Mouse (Mus musculus) urinary bladder, postnatal 25 days (tissue): ENCODE data around the gene Tuba8.

Experiments used
- DNase-seq: peaks from one replicate; pipeline ENCODE4 v3.0.0; 2022; ENCODE audit warnings: low spot score

The Tuba8 gene

GRCm38 (mm10) chr6:121194956-121195731 lies 15.4 kb upstream of the Tuba8 start:
- no peak for DNase-seq

- DNase-seq, result no peak
Measured at GRCm38 (mm10) chr6:121197807-121198365, 12.6 kb upstream of the Tuba8 start.

GRCm38 (mm10) chr6:121200458-121200857 lies 10.0 kb upstream of the Tuba8 start:
- DNase-seq, result no peak

- DNase-seq, result no peak
Measured at GRCm38 (mm10) chr6:121202026-121202425, 8.5 kb upstream of the Tuba8 start.

GRCm38 (mm10) chr6:121206481-121206880 lies 4.0 kb upstream of the Tuba8 start:
- no peak for DNase-seq

GRCm38 (mm10) chr6:121209584-121209983 lies 912 bp upstream of the Tuba8 start:
- no peak for DNase-seq

GRCm38 (mm10) chr6:121210926-121211289 lies 412 bp downstream of the Tuba8 start:
- DNase-seq, result no peak

- no peak for DNase-seq
Measured at GRCm38 (mm10) chr6:121211743-121212142, 1.2 kb downstream of the Tuba8 start.

GRCm38 (mm10) chr6:121212988-121213387 lies 2.5 kb downstream of the Tuba8 start:
- DNase-seq, result no peak

- no peak for DNase-seq
Measured at GRCm38 (mm10) chr6:121214221-121214620, 3.7 kb downstream of the Tuba8 start.

GRCm38 (mm10) chr6:121214667-121215330 lies 4.3 kb downstream of the Tuba8 start:
- DNase-seq, result no peak

- no peak for DNase-seq
Measured at GRCm38 (mm10) chr6:121215336-121215735, 4.8 kb downstream of the Tuba8 start.

GRCm38 (mm10) chr6:121215896-121216295 lies 5.4 kb downstream of the Tuba8 start:
- no peak for DNase-seq

- no peak for DNase-seq
Measured at GRCm38 (mm10) chr6:121216589-121217255, 6.2 kb downstream of the Tuba8 start.

GRCm38 (mm10) chr6:121218002-121218401 lies 7.5 kb downstream of the Tuba8 start:
- no peak for DNase-seq

GRCm38 (mm10) chr6:121219406-121219805 lies 8.9 kb downstream of the Tuba8 start:
- no peak for DNase-seq

- DNase-seq, result no peak
Measured at GRCm38 (mm10) chr6:121220181-121220580, 9.7 kb downstream of the Tuba8 start.

GRCm38 (mm10) chr6:121221876-121222597 lies 11.5 kb downstream of the Tuba8 start:
- DNase-seq, result no peak

- no peak for DNase-seq
Measured at GRCm38 (mm10) chr6:121223001-121223400, 12.5 kb downstream of the Tuba8 start.

GRCm38 (mm10) chr6:121224067-121224466 lies 13.6 kb downstream of the Tuba8 start:
- no peak for DNase-seq

- no peak for DNase-seq
Measured at GRCm38 (mm10) chr6:121224993-121225392, 14.5 kb downstream of the Tuba8 start.

- no peak for DNase-seq
Measured at GRCm38 (mm10) chr6:121226043-121226442, 15.5 kb downstream of the Tuba8 start.
